Mouse (Mus musculus) liver, adult (tissue): Measurements from ENCODE around the gene Necab3.

Source experiments
- GATA4 ChIP-seq: IDR thresholded peaks from 2 replicates; pipeline ENCODE4 v1.6.1; 2014; ENCODE audit warnings: mild to moderate bottlenecking, low read length; ENCODE audit not compliant: insufficient replicate concordance

Necab3 gene

GRCm38 (mm10) chr2:154558264-154559039 lies at the start of gene Necab3:
Necab3 (minus strand) TSS chr2:154558890.
- no peak for TF ChIP-seq GATA4

- no peak for TF ChIP-seq GATA4
These were observed 48.3 kb upstream of the Necab3 start for GRCm38 (mm10) chr2:154606965-154607364.

GRCm38 (mm10) chr2:154604156-154604555 lies 45.5 kb upstream of the Necab3 start:
- no peak for TF ChIP-seq GATA4

GRCm38 (mm10) chr2:154603638-154604153 lies 45.0 kb upstream of the Necab3 start, which contains the start of gene Pxmp4:
Pxmp4 (minus strand) TSS chr2:154603708.
- no peak for TF ChIP-seq GATA4

GRCm38 (mm10) chr2:154603007-154603637 lies 44.4 kb upstream of the Necab3 start:
- no peak for TF ChIP-seq GATA4

GRCm38 (mm10) chr2:154601324-154601723 lies 42.6 kb upstream of the Necab3 start:
- no peak for TF ChIP-seq GATA4

- TF ChIP-seq GATA4 = no peak
These were observed 41.9 kb upstream of the Necab3 start for GRCm38 (mm10) chr2:154600586-154600985.

GRCm38 (mm10) chr2:154597399-154597798 lies 38.7 kb upstream of the Necab3 start:
- TF ChIP-seq GATA4 = no peak

- TF ChIP-seq GATA4 = no peak
These were observed 37.1 kb upstream of the Necab3 start for GRCm38 (mm10) chr2:154595775-154596174.

- no peak for TF ChIP-seq GATA4
These were observed 34.3 kb upstream of the Necab3 start for GRCm38 (mm10) chr2:154593025-154593424.

- no peak for TF ChIP-seq GATA4
These were observed 32.5 kb upstream of the Necab3 start for GRCm38 (mm10) chr2:154591239-154591638.

- TF ChIP-seq GATA4 = no peak
These were observed 30.4 kb upstream of the Necab3 start for GRCm38 (mm10) chr2:154589051-154589450.

GRCm38 (mm10) chr2:154586405-154586804 lies 27.7 kb upstream of the Necab3 start:
- TF ChIP-seq GATA4 = no peak

- TF ChIP-seq GATA4 = no peak
These were observed 26.4 kb upstream of the Necab3 start for GRCm38 (mm10) chr2:154584931-154585601.
